Mouse (Mus musculus) thymus, adult 18-20 months (tissue): ENCODE measurements around the gene Rgma.

Experiments
- DNase-seq, 2 experiments: peaks; one replicate each; pipeline ENCODE4 v3.0.0; 2022; ENCODE audit warnings: mixed read lengths in 2 of 2

Rgma gene

GRCm38 (mm10) chr7:73442246-73442645, 66.9 kb downstream of the Rgma start:
- no peak for DNase-seq

GRCm38 (mm10) chr7:73451594-73451993, 76.3 kb downstream of the Rgma start:
- DNase-seq = no peak

- no peak for DNase-seq
Measured at GRCm38 (mm10) chr7:73452187-73452808, 77.0 kb downstream of the Rgma start.

- DNase-seq = no peak
Measured at GRCm38 (mm10) chr7:73454113-73454512, 78.8 kb downstream of the Rgma start.

- DNase-seq = no peak
Measured at GRCm38 (mm10) chr7:73463546-73463945, 88.2 kb downstream of the Rgma start.

GRCm38 (mm10) chr7:73467741-73468140, 92.4 kb downstream of the Rgma start:
- no peak for DNase-seq
